Mouse (Mus musculus): ENCODE results near the gene Tlk2.
"Not testable (repeated sequence)": the region's sequence is repeated elsewhere in the genome, so short reads cannot be mapped to it uniquely, and the experiment has no call there.

Tlk2 gene

GRCm38 (mm10) chr11:105178516-105178915 is at the start of gene Tlk2:
Gene Tlk2 (plus strand): TSS chr11:105178807.
- DNase-seq (ENCODE audit: low read depth, low spot score) = no peak

- no peak for DNase-seq (ENCODE audit: low read depth, low spot score)
Measured at GRCm38 (mm10) chr11:105135692-105136091, 42.9 kb upstream of the Tlk2 start.

GRCm38 (mm10) chr11:105137255-105137654 is 41.4 kb upstream of the Tlk2 start:
- DNase-seq (ENCODE audit: low read depth, low spot score) = not testable (repeated sequence)

- not testable (repeated sequence) for DNase-seq (ENCODE audit: low read depth, low spot score)
Measured at GRCm38 (mm10) chr11:105140512-105140911, 38.1 kb upstream of the Tlk2 start.

- no peak for DNase-seq (ENCODE audit: low read depth, low spot score)
Measured at GRCm38 (mm10) chr11:105141115-105141514, 37.5 kb upstream of the Tlk2 start.

GRCm38 (mm10) chr11:105143564-105143963 is 35.0 kb upstream of the Tlk2 start:
- DNase-seq (ENCODE audit: low read depth, low spot score) = no peak

- no peak for DNase-seq (ENCODE audit: low read depth, low spot score)
Measured at GRCm38 (mm10) chr11:105144084-105144483, 34.5 kb upstream of the Tlk2 start.

- DNase-seq (ENCODE audit: low read depth, low spot score) = no peak
Measured at GRCm38 (mm10) chr11:105144508-105145210, 33.9 kb upstream of the Tlk2 start.

GRCm38 (mm10) chr11:105145211-105145610 is 33.4 kb upstream of the Tlk2 start:
- no peak for DNase-seq (ENCODE audit: low read depth, low spot score)

- no peak for DNase-seq (ENCODE audit: low read depth, low spot score)
Measured at GRCm38 (mm10) chr11:105146593-105146992, 32.0 kb upstream of the Tlk2 start, which contains the start of gene Gm10842. Gene Gm10842 (plus strand): TSS chr11:105146893.

- no peak for DNase-seq (ENCODE audit: low read depth, low spot score)
Measured at GRCm38 (mm10) chr11:105149353-105149752, 29.3 kb upstream of the Tlk2 start.

GRCm38 (mm10) chr11:105149766-105150165 is 28.8 kb upstream of the Tlk2 start:
- no peak for DNase-seq (ENCODE audit: low read depth, low spot score)

GRCm38 (mm10) chr11:105150691-105151090 is 27.9 kb upstream of the Tlk2 start:
- DNase-seq (ENCODE audit: low read depth, low spot score) = no peak

GRCm38 (mm10) chr11:105151226-105152016 is 27.2 kb upstream of the Tlk2 start:
- DNase-seq (ENCODE audit: low read depth, low spot score) = no peak

GRCm38 (mm10) chr11:105152017-105152300 is 26.6 kb upstream of the Tlk2 start:
- no peak for DNase-seq (ENCODE audit: low read depth, low spot score)

GRCm38 (mm10) chr11:105152357-105152899 is 26.2 kb upstream of the Tlk2 start:
- DNase-seq (ENCODE audit: low read depth, low spot score) = no peak

GRCm38 (mm10) chr11:105153068-105153833 is 25.4 kb upstream of the Tlk2 start:
- DNase-seq (ENCODE audit: low read depth, low spot score) = no peak

GRCm38 (mm10) chr11:105155915-105156314 is 22.7 kb upstream of the Tlk2 start:
- no peak for DNase-seq (ENCODE audit: low read depth, low spot score)

- DNase-seq (ENCODE audit: low read depth, low spot score) = no peak
Measured at GRCm38 (mm10) chr11:105156748-105157267, 21.8 kb upstream of the Tlk2 start.

- DNase-seq (ENCODE audit: low read depth, low spot score) = no peak
Measured at GRCm38 (mm10) chr11:105158047-105158446, 20.6 kb upstream of the Tlk2 start.

GRCm38 (mm10) chr11:105159673-105160360 is 18.8 kb upstream of the Tlk2 start:
- no peak for DNase-seq (ENCODE audit: low read depth, low spot score)

Data from brain, embryonic 18.5 days (tissue).